Mouse (Mus musculus): ENCODE measurements around the gene Top1.

- no peak for TF ChIP-seq TAL1 (IDR thresholded peaks at IDR 0.05; ENCODE audit: low read length)
- no peak for TF ChIP-seq GATA1 (IDR thresholded peaks at IDR 0.05; ENCODE audit: low read length)
These were observed 77.0 kb downstream of the Top1 start for GRCm38 (mm10) chr2:160722714-160723113.

Measured in erythroblast, embryonic 14.5 days (primary cell).